Mouse (Mus musculus) liver, adult 2 months (tissue): ENCODE results near the gene Ackr3. TPM values are rescaled to one million over a fixed set of nuclear protein-coding genes. Genes with fewer than 3 reads are reported as not detected.

Experiments used
- DNase-seq: peaks from one replicate; pipeline ENCODE4 v3.0.0-alpha.2; 2011; ENCODE audit warnings: low read depth, low spot score; ENCODE audit errors: extremely low read depth
- H3K27ac ChIP-seq: fragments of 200-500 bp; replicated peaks from 2 replicates; pipeline ENCODE4 v1.5.1; 2012; ENCODE audit warnings: low read depth, mild to moderate bottlenecking, control low read depth, inconsistent platforms, low read length; ENCODE audit not compliant: insufficient read depth
- H3K27me3 ChIP-seq: fragments of 200-500 bp; 2 replicates; pipeline ENCODE4 v1.6.1; 2012; ENCODE audit warnings: mild to moderate bottlenecking, moderate library complexity, low read length, inconsistent platforms; ENCODE audit not compliant: control insufficient read depth, insufficient read depth
- H3K36me3 ChIP-seq: fragments of 200-500 bp; 2 replicates; pipeline ENCODE4 v1.6.1; 2012; ENCODE audit warnings: low read length, inconsistent platforms; ENCODE audit not compliant: control insufficient read depth, insufficient read depth
- H3K4me1 ChIP-seq: fragments of 200-500 bp; 2 replicates; pipeline ENCODE4 v1.6.1; 2011; ENCODE audit warnings: low read length; ENCODE audit not compliant: control insufficient read depth, insufficient read depth
- H3K4me3 ChIP-seq: fragments of 200-500 bp; 2 replicates; pipeline ENCODE4 v1.5.1; 2011; ENCODE audit warnings: low read depth, mild to moderate bottlenecking, control low read depth, low read length, moderate library complexity; ENCODE audit not compliant: insufficient read depth
- H3K79me2 ChIP-seq: fragments of 200-500 bp; 2 replicates; pipeline ENCODE4 v1.6.1; 2012; ENCODE audit warnings: inconsistent platforms, mild to moderate bottlenecking, low read length, moderate library complexity; ENCODE audit not compliant: control insufficient read depth, insufficient read depth
- H3K9ac ChIP-seq: fragments of 200-500 bp; 2 replicates; pipeline ENCODE4 v1.6.1; 2012; ENCODE audit warnings: low read depth, mild to moderate bottlenecking, control low read depth, inconsistent platforms, low read length
- CTCF ChIP-seq: fragments of 200-500 bp; IDR thresholded peaks from 2 replicates; pipeline ENCODE4 v1.5.1; 2011; ENCODE audit warnings: low read depth, low read length, control low read depth
- POLR2A ChIP-seq: fragments of 200-500 bp; IDR thresholded peaks from 2 replicates; pipeline ENCODE4 v1.6.1; 2011; ENCODE audit warnings: low read length, control low read depth; ENCODE audit not compliant: insufficient read depth; ENCODE audit errors: extremely low read depth
- WGBS: fragments of 180-500 bp; shearing (Covaris S2); methylation state at CpG from one replicate; pipeline ENCODE4 v1.1.7; 2018; 5-methylcytosine and 5-hydroxymethylcytosine counted together
- polyA plus RNA-seq: library from polyadenylated mRNA; depleted of rRNA; stranded (reverse); fragments of >200 nt; gene quantifications from 2 replicates; pipeline ENCODE4 v1.2.3, GENCODE M21; 2012
- total RNA-seq: library from RNA; depleted of rRNA; stranded (reverse); fragments of >200 nt; gene quantifications from 2 replicates; pipeline ENCODE4 v1.2.3, GENCODE M21; 2014

The Ackr3 gene
- total and polyA plus RNA-seq, 2 experiments: 0.46 to 1.5 TPM

DNA sequence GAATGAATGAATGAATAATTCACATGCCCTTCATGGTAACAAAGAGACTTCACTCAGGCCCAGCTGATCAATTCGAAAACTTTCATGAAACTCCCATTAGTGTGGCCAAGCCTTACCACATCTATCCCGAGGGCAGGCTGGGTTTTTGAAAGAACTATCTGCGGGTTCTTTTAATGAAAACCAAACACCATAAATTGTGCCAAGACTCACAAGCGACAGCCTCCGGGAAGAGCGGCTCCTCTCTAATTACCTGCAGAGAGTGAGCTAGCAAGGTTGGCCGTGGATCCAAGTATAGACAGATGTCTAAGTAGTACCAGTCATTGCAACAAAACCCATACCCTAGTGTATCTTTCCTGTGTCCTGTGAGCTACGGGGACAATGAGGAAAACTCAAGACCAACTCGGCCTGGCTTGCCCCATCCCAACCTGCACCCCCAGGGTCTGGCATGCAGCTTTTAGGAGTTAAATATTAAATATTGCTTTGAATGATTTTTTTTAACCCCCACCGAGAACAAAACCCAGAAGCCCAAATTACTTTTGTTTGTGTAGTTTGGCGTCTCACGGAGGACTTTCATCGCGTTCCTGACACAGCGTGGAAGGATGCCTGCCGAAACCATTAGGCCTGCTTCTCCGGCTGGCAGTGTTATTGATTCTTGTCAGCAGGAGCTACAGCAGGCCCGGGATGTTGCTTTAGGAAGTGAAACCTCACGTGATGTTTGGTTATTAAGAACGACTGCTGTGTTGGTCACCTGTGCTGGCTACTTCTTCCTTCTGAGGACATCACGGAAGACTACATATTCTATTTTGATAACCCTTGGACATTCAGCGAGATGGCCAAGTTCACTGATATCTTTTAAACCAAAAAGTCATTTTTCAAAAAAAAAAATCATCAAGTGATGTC lies 28.1 kb downstream of the Ackr3 start:
- WGBS: 71% methylated on average over 22 of the region's 22 CpGs
- no peak overlapping the region for H3K4me3 ChIP-seq
- H3K4me1 ChIP-seq: peaks cover 6% of the 10 kb centered on the region
- H3K27ac ChIP-seq: no peak overlapping the region
- DNase-seq: no peak
- H3K9ac ChIP-seq: no peak overlapping the region
- H3K27me3 ChIP-seq: no peaks in the 10 kb centered on the region
- H3K36me3 ChIP-seq: no peaks in the 10 kb centered on the region
- no peaks in the 10 kb centered on the region for H3K79me2 ChIP-seq
- no peak for TF ChIP-seq POLR2A
- no peak for TF ChIP-seq CTCF

GRCm38 (mm10) chr1:90232491-90232885 lies 28.7 kb downstream of the Ackr3 start:
- no peak overlapping the region for H3K4me3 ChIP-seq
- H3K27ac ChIP-seq: no peak overlapping the region
- H3K4me1 ChIP-seq: peaks cover 9% of the 10 kb centered on the region
- H3K36me3 ChIP-seq: no peaks in the 10 kb centered on the region
- DNase-seq: no peak
- H3K27me3 ChIP-seq: no peaks in the 10 kb centered on the region
- no peak for TF ChIP-seq CTCF
- TF ChIP-seq POLR2A: no peak
- no peaks in the 10 kb centered on the region for H3K79me2 ChIP-seq
- H3K9ac ChIP-seq: no peak overlapping the region

DNA sequence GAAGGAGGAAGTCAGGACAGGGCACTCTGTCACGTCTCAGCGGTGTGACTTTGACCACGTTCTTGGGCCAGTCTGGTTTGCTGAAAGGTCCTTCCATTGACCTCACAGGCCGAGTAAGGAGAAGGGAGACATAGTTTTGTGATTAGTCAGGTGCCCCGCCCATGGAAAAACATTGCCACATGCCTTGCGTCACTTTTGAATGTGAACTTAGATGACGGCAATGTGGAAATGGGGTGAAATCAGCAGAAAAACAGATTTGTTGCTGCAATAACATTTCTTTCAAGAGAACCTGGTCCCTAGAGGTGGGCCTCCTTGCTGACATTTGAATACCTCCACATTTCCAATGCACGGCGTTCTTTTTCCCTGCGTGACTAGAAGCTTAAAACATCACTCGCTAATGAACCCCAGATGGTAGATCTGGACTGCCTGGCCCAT lies 30.9 kb downstream of the Ackr3 start:
- DNase-seq: peak; percentile 97

GRCm38 (mm10) chr1:90236640-90237039 lies 32.9 kb downstream of the Ackr3 start:
- H3K4me3 ChIP-seq: no peak overlapping the region
- peak; percentile 80 for DNase-seq
- 37% methylated on average over 2 of the region's 2 CpGs for WGBS
- no peak overlapping the region for H3K27ac ChIP-seq
- TF ChIP-seq CTCF (no peak), POLR2A (no peak)
- no peak overlapping the region for H3K9ac ChIP-seq
- H3K36me3 ChIP-seq: no peaks in the 10 kb centered on the region
- no peaks in the 10 kb centered on the region for H3K27me3 ChIP-seq
- peaks cover 11% of the 10 kb centered on the region for H3K4me1 ChIP-seq
- H3K79me2 ChIP-seq: no peaks in the 10 kb centered on the region

More for the DNA sequence above, 30.9 kb downstream of the Ackr3 start:
- peaks cover 11% of the 10 kb centered on the region for H3K4me1 ChIP-seq
- no peaks in the 10 kb centered on the region for H3K79me2 ChIP-seq
- TF ChIP-seq CTCF: no peak
- TF ChIP-seq POLR2A: no peak
- no peak overlapping the region for H3K9ac ChIP-seq
- H3K27me3 ChIP-seq: no peaks in the 10 kb centered on the region
- no peaks in the 10 kb centered on the region for H3K36me3 ChIP-seq
- H3K4me3 ChIP-seq: no peak overlapping the region
- H3K27ac ChIP-seq: peak overlapping the region; percentile 29
- 39% methylated on average over 11 of the region's 11 CpGs for WGBS

DNA sequence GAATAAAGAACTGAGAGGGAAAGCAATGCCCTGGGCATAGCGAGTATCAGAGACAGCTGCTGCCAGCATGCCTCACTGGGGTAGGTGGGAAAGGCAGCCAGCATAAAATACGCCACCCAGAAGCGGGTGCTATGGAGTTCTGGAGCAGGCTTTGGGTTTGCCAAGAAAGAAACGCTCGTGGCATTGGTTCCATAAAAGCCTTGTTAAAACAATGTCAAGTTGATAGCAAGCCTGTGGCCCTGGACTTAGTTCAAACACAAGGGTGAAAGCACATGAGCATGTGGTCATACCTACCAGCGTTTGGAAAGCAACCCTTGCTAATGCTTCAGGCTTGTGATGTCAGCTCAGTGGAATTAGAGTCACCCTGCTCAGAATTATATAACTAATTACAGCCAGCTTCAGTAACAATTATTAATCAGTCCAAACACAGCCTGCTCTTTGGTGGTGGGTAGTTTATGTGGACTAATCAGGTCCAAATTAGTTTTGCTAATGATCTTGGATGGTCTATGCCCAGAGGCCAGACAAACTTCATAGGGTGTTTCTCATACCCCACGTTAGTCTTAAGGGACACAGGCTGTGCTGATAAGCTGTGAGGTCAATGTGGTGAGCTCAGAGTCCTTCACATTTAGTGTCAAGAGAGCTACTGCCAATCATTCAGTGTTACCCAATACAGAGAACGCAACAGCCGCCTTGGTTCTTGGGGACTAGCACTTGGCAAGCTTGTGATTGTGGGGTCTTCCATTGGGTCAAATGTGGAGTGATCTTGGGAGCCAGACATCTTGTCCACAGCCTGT lies 34.5 kb downstream of the Ackr3 start:
- 47% methylated on average over 9 of the region's 9 CpGs for WGBS
- DNase-seq: peak; percentile 88

More for the DNA sequence above, 34.5 kb downstream of the Ackr3 start:
- H3K9ac ChIP-seq: no peak overlapping the region
- no peaks in the 10 kb centered on the region for H3K36me3 ChIP-seq
- H3K27ac ChIP-seq: no peak overlapping the region
- TF ChIP-seq CTCF: no peak
- TF ChIP-seq POLR2A: no peak
- H3K27me3 ChIP-seq: no peaks in the 10 kb centered on the region
- no peaks in the 10 kb centered on the region for H3K79me2 ChIP-seq
- H3K4me3 ChIP-seq: no peak overlapping the region
- peaks cover 11% of the 10 kb centered on the region for H3K4me1 ChIP-seq
